Mouse (Mus musculus) retina, embryonic 14.5 days (tissue): ENCODE data around the gene Cmpk2.
"Not testable (repeated sequence)": the region's sequence is repeated elsewhere in the genome, so short reads cannot be mapped to it uniquely, and the experiment has no call there.

Source experiments
- DNase-seq: peaks from one replicate; pipeline ENCODE4 v3.0.0-alpha.2; 2015; ENCODE audit warnings: low spot score

Cmpk2 gene

DNA sequence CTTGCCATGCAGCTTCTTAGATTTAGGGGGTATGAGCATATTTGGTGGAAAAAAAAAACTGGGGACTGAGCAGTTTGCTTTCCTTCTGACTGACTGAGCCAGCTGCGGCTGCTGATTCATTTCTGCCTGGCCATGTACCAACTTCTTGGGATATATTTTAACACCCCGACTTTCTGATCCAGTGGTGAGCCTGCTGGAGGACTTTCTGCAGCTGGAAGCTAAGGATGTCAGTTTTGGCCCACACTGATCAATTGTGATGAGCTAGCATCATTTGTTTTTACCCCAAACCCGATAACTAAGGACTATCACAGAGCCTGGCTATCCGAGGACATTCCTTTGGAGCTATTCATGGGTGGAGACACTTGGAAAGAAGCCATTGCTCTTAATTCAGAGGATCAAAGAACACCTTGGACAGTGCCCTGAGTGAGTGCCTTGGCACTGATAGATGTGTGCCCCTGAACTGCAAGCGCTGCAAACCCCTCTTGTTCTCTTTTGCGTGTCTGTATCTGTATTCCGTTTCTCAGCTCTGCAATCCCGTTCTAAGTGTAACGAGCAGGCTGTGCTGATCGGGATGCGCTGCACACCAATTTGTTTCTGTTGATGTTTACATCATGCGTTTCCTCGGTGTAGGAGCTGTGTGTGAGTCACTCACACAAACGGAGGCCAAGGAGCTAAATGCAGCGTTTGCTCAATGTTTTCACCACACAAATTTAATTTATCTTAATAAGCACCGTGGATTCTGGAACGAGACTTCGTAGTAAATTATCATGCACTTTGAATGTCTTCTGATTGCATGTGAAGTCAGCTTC lies 9.4 kb downstream of the Cmpk2 start:
- DNase-seq: no peak

DNA sequence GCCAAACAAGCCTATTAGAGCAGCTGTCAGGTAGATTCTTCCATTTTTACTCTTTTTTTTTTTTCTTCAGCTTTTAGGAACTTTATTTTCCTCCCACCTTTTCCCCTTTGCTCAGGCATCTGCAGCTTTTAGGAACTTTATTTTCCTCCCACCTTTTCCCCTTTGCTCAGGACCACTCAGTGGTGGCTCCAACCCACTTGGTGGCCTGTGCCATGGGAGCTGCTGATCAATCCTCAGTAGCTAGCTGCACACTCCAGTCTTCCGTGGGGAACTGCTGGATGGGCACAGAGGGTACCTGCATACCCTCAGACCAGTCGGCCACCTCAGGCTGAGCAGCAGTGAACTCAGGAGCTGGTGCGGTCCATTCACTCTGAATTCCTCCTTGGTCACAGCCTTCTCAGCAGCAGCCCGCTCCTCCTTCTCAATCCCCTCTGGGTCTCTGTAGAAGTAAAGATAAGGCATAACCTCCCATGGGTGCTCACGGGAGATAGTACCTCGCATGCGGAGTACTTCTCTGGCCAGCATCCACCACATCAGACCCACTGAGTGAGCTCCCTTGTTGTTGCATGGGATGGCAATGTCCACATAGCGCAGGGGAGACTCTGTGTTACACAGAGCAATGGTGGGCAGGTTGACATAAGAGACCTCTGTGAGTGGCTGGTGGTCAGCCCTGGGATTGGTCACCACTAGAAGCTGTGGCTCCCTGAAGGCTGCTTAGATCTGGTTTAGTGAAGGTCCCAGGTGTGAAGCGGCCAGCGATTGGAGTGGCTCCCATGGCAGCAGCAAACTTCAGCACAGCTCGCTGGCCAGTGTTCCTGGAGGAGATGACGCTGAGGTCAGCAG lies 17.0 kb downstream of the Cmpk2 start:
- not testable (repeated sequence) for DNase-seq

DNA sequence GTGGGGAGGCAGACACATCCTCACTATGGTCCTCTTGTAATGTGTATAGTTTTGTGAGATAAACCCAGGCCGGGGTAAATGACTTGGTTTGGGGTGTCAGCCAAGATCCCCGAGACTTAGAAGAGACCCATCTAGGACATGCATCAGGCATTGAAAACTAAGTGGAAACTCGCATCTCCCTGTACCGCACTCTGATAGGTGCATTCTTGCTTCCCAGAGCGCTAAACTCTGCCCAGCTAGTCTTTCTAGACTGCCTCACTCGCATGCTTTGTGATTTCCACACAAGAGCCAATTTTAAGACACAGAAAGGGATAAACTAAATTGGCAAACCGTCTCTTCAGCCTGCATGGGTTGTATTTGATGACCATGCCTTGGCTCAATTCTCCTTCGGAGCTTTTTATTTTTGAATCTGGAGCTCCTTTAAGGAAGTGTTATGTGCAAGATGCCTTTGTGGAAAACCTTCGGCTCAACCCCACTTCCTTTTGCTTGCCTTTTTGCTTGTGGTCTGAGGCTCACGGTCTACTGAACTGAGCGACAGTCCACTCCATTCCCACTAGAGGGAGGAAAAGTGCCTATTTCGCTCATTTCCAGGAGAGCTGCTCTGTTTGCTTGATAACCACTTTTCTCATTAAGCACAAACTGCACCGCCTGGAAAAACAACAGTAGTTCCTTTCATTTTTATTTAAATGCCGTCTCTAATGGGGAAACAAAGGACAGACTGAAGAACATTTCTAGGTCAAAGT lies 19.0 kb downstream of the Cmpk2 start:
- DNase-seq: peak; percentile 87

DNA sequence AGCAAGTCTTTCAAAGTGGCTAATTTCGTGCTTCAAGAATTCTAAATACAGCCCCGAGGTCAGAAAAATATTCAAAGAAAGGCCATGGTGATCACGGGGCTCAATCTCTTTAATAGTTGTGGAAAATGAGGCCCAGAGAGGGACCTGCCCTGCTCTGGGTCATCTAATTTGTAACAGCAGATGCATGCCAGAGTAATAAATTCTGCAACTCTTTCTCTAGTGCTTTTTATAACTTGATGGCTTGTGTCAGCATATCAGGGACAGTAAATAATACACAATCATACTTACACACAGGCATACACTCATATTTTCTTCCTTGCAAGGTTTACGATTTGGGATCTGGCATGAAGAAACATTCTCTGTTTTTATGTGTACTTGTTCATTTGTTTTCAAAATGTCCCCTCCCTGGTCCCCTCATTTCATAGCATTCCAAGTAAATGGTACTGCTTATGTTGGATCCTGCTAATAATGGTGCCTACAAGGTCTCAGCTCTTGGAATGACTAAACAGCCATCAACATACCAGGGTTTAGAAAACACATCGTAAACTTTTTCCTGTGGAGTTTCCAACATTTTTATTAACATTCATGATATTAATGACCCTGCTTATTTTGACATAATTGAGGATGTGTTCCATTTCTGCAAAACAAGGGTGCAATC lies 19.7 kb downstream of the Cmpk2 start:
- no peak for DNase-seq

DNA sequence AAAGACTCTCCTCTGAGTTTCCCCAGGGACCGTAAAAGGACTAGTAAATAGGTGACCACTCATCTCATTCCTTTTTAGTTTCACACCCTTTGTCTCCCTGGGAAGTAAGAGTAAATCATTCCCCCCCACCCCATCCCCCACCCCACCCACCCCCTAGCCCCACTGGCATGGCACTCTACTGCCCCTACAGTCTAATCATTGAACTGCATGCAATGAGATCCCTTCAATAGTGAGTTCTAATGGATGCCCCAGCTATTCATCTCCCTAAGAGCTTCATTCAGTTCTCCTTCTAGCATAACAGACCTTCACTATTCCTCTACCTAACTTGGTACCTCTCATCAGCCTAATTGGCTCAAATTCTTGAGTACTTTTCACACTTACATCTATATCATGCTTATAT lies 20.9 kb downstream of the Cmpk2 start:
- peak; percentile 52 for DNase-seq

DNA sequence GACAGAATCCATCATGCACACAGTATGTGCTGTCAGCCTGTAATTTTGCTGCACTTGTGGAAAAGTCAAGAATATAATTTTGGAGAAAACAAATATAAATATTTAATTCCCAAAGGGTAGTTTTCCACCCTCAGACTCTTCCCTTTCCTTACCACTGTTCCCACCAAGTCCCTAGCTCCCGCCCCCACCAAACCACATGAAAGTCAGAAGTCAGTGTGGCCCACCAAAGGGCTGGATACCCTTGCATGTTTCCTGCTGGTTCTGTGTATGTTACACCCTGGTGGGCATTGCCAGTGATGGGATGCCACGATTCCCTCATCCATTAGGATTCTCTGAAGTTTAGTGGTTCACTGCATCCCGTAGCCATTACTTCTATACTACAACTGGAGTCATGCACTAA lies 32.0 kb downstream of the Cmpk2 start:
- no peak for DNase-seq

DNA sequence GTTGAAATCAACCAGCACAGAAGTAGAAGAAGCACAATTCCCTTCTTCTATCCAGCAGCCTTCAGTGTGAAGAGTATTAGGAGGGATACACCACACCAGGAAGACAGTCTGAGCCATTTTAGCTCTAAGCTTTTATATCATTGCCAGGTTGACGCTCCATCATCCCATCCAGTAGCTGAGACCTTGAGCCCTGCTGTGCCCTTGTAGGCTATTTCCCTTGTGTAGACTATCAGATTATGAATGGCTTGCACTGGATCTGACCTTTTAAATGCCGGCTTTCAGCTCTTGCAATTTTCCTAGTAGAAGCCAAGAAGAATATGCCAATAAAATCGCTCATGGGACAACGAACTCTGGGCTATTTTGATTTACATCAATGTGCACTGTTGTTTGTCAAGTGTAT lies 42.0 kb downstream of the Cmpk2 start:
- no peak for DNase-seq

DNA sequence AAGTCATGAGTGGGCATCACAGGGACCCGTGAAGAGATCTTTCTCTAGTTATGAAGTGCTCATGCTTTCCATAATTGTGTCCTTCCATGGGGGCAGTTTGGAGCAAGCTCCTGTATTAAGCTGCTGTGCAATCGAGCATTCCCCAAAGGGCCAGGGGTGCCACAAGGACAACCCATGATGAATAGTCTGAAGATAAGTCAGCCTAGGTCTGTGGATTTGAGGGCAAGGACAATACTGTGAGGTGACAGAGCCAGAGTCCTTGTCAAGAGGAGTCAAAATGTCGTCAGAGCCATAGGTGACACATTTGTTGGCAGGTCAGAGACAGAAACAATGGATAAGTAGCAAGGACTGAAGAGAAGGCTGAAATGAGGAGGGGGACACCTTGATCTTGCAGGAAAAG lies 49.2 kb downstream of the Cmpk2 start:
- no peak for DNase-seq

DNA sequence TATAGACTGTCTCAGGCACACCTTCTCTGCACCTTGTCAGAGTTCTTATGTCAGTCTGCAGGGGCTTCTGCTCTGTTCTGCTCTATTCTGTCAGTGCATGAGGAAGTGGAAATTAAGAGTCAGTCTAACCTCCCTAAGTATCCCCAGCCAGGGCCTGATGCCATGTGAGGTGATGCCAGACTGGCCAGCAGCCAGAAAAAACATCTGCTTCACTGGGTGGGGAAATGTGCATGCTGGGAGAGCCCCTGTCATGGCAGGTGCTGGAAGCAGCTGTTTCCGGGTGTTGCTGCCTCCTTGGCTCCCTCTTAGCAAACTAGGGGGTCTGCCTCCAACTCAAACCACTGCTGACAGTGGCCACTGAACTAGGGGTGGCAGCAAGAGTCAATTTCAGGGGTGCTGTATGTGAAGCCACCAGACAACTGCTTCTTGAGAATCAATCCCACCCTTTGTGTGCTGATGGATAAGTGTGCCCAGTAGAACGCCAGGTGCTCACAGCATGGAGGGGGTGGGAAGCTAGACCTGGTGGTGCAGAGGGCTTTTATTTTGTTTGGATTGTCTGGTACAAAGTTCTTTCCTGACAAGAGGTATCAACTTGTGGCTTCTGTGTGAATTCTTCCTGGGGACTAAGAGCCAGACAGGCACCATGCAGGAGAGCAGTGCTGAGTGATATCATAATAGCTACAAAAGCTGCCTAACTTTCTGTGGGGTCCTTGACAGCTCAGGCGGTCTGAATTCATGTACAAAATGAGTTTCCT lies 56.1 kb downstream of the Cmpk2 start:
- no peak for DNase-seq

DNA sequence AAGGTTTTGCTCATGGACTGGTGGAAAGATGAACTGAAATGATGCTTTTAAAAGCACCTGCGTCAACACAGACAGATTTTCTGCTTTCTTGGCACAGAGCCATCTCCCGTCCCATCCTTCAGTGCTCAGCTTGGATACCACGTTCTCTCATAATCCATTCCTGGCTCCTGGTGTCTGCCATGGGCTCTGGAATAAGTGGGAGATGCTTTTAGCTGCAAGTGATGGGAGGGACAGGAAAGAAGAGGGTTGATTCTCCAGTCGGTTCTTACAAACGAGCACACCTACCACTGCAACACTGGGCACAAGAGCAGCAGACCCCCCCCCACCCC lies 56.7 kb downstream of the Cmpk2 start:
- DNase-seq: no peak
